Mouse (Mus musculus) kidney, embryonic 16.5 days (tissue): ENCODE results near the gene Tgfa. TPM values are rescaled to one million over a fixed set of nuclear protein-coding genes. Genes with fewer than 3 reads are reported as not detected.

Experiments used
- ATAC-seq: fragments of 200-750 bp; cut with Nextera tagmentation; 2 replicates; pipeline ENCODE4 v1.8.0; 2017; ENCODE audit warnings: moderate TSS enrichment; ENCODE audit not compliant: low FRiP score, low TSS enrichment
- H3K27ac ChIP-seq: fragments of 300-500 bp; sonication (generic); 2 replicates; pipeline ENCODE4 v1.5.1; 2014; ENCODE audit warnings: low read length
- H3K27me3 ChIP-seq: fragments of 300-500 bp; sonication (generic); 2 replicates; pipeline ENCODE4 v1.6.1; 2014; ENCODE audit warnings: low read length, control low read depth, mixed read lengths; ENCODE audit not compliant: insufficient read depth
- H3K36me3 ChIP-seq: fragments of 300-500 bp; sonication (generic); 2 replicates; pipeline ENCODE4 v1.6.1; 2014; ENCODE audit warnings: low read length, control low read depth, mixed read lengths; ENCODE audit not compliant: insufficient read depth
- H3K4me1 ChIP-seq: fragments of 300-500 bp; sonication (generic); 2 replicates; pipeline ENCODE4 v1.6.1; 2014; ENCODE audit warnings: low read length, control low read depth, mixed read lengths; ENCODE audit not compliant: insufficient read depth
- H3K4me2 ChIP-seq: fragments of 300-500 bp; sonication (generic); replicated peaks from 2 replicates; pipeline ENCODE4 v1.6.1; 2014; ENCODE audit warnings: low read depth, low read length
- H3K4me3 ChIP-seq: fragments of 300-500 bp; sonication (generic); 2 replicates; pipeline ENCODE4 v1.5.1; 2014; ENCODE audit warnings: mild to moderate bottlenecking, low read length
- H3K9ac ChIP-seq: fragments of 300-500 bp; sonication (generic); replicated peaks from 2 replicates; pipeline ENCODE4 v1.6.1; 2014; ENCODE audit warnings: low read length
- H3K9me3 ChIP-seq: fragments of 300-500 bp; sonication (generic); 2 replicates; pipeline ENCODE4 v1.6.1; 2016; ENCODE audit warnings: low read length, control low read depth
- WGBS: fragments of 180-500 bp; shearing (Covaris S2); extraction: QIAGEN DNeasy Blood & Tissue Kit; methylation state at CpG from one replicate; pipeline ENCODE4 v1.1.7; 2014; 5-methylcytosine and 5-hydroxymethylcytosine counted together
- polyA plus RNA-seq: library from polyadenylated mRNA; unstranded; fragments of >200 nt; fragmentation: Nextera tagmentation; extraction: Ambion mirVana; gene quantifications from 2 replicates; pipeline ENCODE4 v1.2.1, GENCODE M21; 2015

The Tgfa gene
- polyA plus RNA-seq, 1 experiment from 2014 or later = 7.7 TPM

- Histone ChIP-seq H3K27me3 (no peaks in the 10 kb centered on the region), H3K36me3 (no peaks in the 10 kb centered on the region), H3K9ac (no peak overlapping the region), H3K4me1 (peaks cover 6% of the 10 kb centered on the region), H3K4me2 (no peak overlapping the region), H3K4me3 (no peak overlapping the region), H3K9me3 (no peaks in the 10 kb centered on the region), H3K27ac (no peak overlapping the region)
- 27% methylated on average over 7 of the region's 7 CpGs for WGBS
- no peak for ATAC-seq
Observed at GRCm38 (mm10) chr6:86161586-86161985, 33.4 kb upstream of the Tgfa start.

GRCm38 (mm10) chr6:86164028-86164427 is 31.0 kb upstream of the Tgfa start:
- Histone ChIP-seq H3K4me2 (no peak overlapping the region), H3K27me3 (no peaks in the 10 kb centered on the region), H3K4me1 (peaks cover 2% of the 10 kb centered on the region; the same call in 1 of the 2 replicates), H3K27ac (no peak overlapping the region), H3K36me3 (no peaks in the 10 kb centered on the region), H3K9ac (no peak overlapping the region), H3K9me3 (no peaks in the 10 kb centered on the region), H3K4me3 (no peak overlapping the region)
- WGBS = 85% methylated on average over 3 of the region's 3 CpGs
- no peak for ATAC-seq

GRCm38 (mm10) chr6:86166426-86166825 is 28.6 kb upstream of the Tgfa start:
- Histone ChIP-seq H3K27me3 (no peaks in the 10 kb centered on the region), H3K27ac (no peak overlapping the region), H3K9ac (no peak overlapping the region), H3K4me2 (no peak overlapping the region), H3K9me3 (no peaks in the 10 kb centered on the region), H3K4me3 (no peak overlapping the region), H3K36me3 (no peaks in the 10 kb centered on the region), H3K4me1 (peaks cover 6% of the 10 kb centered on the region; the same call in 1 of the 2 replicates)
- ATAC-seq = no peak
- 71% methylated on average over 9 of the region's 9 CpGs for WGBS

- 82% methylated on average over 5 of the region's 5 CpGs for WGBS
- no peak for ATAC-seq
- no peaks in the 10 kb centered on the region for H3K36me3 ChIP-seq
Observed at GRCm38 (mm10) chr6:86167851-86168250, 27.2 kb upstream of the Tgfa start.

GRCm38 (mm10) chr6:86169166-86169565 is 25.9 kb upstream of the Tgfa start:
- Histone ChIP-seq H3K27me3 (no peaks in the 10 kb centered on the region), H3K27ac (no peak overlapping the region), H3K4me2 (no peak overlapping the region), H3K4me3 (no peak overlapping the region), H3K9ac (no peak overlapping the region), H3K36me3 (no peaks in the 10 kb centered on the region), H3K9me3 (no peaks in the 10 kb centered on the region), H3K4me1 (peaks cover 6% of the 10 kb centered on the region; the same call in 1 of the 2 replicates)
- peak; percentile 80 for ATAC-seq
- WGBS = 21% methylated on average over 4 of the region's 4 CpGs

More at GRCm38 (mm10) chr6:86167851-86168250, 27.2 kb upstream of the Tgfa start:
- Histone ChIP-seq H3K9ac (no peak overlapping the region), H3K9me3 (no peaks in the 10 kb centered on the region), H3K4me1 (peaks cover 6% of the 10 kb centered on the region; the same call in 1 of the 2 replicates), H3K27me3 (no peaks in the 10 kb centered on the region), H3K4me3 (no peak overlapping the region), H3K27ac (no peak overlapping the region), H3K4me2 (no peak overlapping the region)

- Histone ChIP-seq H3K36me3 (no peaks in the 10 kb centered on the region), H3K4me3 (no peak overlapping the region), H3K9me3 (no peaks in the 10 kb centered on the region), H3K9ac (no peak overlapping the region), H3K4me1 (no peaks in the 10 kb centered on the region; the same call in 1 of the 2 replicates), H3K27me3 (no peaks in the 10 kb centered on the region), H3K4me2 (no peak overlapping the region), H3K27ac (no peak overlapping the region)
- 63% methylated on average over 5 of the region's 5 CpGs for WGBS
- ATAC-seq = no peak
Observed at GRCm38 (mm10) chr6:86176236-86176635, 18.8 kb upstream of the Tgfa start.

- Histone ChIP-seq H3K27me3 (no peaks in the 10 kb centered on the region), H3K9me3 (no peaks in the 10 kb centered on the region), H3K4me1 (peaks cover 3% of the 10 kb centered on the region; the same call in 1 of the 2 replicates), H3K36me3 (no peaks in the 10 kb centered on the region), H3K27ac (no peak overlapping the region), H3K9ac (no peak overlapping the region), H3K4me3 (no peak overlapping the region), H3K4me2 (no peak overlapping the region)
- ATAC-seq = no peak
- WGBS = 42% methylated on average over 6 of the region's 6 CpGs
Observed at GRCm38 (mm10) chr6:86176721-86177120, 18.3 kb upstream of the Tgfa start.

- Histone ChIP-seq H3K4me2 (no peak overlapping the region), H3K27me3 (no peaks in the 10 kb centered on the region), H3K9ac (no peak overlapping the region), H3K4me1 (peaks cover 7% of the 10 kb centered on the region; the same call in 1 of the 2 replicates), H3K9me3 (no peaks in the 10 kb centered on the region), H3K36me3 (no peaks in the 10 kb centered on the region), H3K4me3 (no peak overlapping the region), H3K27ac (no peak overlapping the region)
- 90% methylated on average over 9 of the region's 9 CpGs for WGBS
- ATAC-seq = no peak
Observed at GRCm38 (mm10) chr6:86177331-86177982, 17.6 kb upstream of the Tgfa start.

- Histone ChIP-seq H3K4me1 (peaks cover 7% of the 10 kb centered on the region; the same call in 1 of the 2 replicates), H3K4me3 (no peak overlapping the region), H3K4me2 (no peak overlapping the region), H3K27ac (no peak overlapping the region), H3K36me3 (no peaks in the 10 kb centered on the region), H3K27me3 (no peaks in the 10 kb centered on the region), H3K9ac (no peak overlapping the region), H3K9me3 (no peaks in the 10 kb centered on the region)
- WGBS = 14% methylated on average over 2 of the region's 2 CpGs
- no peak for ATAC-seq
Observed at GRCm38 (mm10) chr6:86180617-86181016, 14.4 kb upstream of the Tgfa start.

GRCm38 (mm10) chr6:86182016-86182415 is 13.0 kb upstream of the Tgfa start:
- H3K4me1 ChIP-seq = peaks cover 7% of the 10 kb centered on the region; the same call in 1 of the 2 replicates
- no peaks in the 10 kb centered on the region for H3K36me3 ChIP-seq
- H3K9ac ChIP-seq = no peak overlapping the region
- no peaks in the 10 kb centered on the region for H3K9me3 ChIP-seq
- no peak for ATAC-seq
- H3K27ac ChIP-seq = no peak overlapping the region
- no peak overlapping the region for H3K4me2 ChIP-seq
- no peak overlapping the region for H3K4me3 ChIP-seq
- WGBS = 70% methylated on average over 9 of the region's 9 CpGs
- H3K27me3 ChIP-seq = no peaks in the 10 kb centered on the region
